Mouse (Mus musculus): ENCODE results near the gene Epdr1.
A peak's percentile ranks its signal among the peaks of the same experiment; 100 is the strongest.

Gene Epdr1

GRCm38 (mm10) chr13:19619216-19619927, at the start of gene Epdr1:
Epdr1 (minus strand) TSS chr13:19619927.
- DNase-seq (ENCODE audit: low read depth, low spot score), result peak; percentile 83

GRCm38 (mm10) chr13:19668355-19669140, 48.8 kb upstream of the Epdr1 start:
- no peak for DNase-seq (ENCODE audit: low read depth, low spot score)

GRCm38 (mm10) chr13:19652405-19652804, 32.7 kb upstream of the Epdr1 start:
- no peak for DNase-seq (ENCODE audit: low read depth, low spot score)

GRCm38 (mm10) chr13:19649824-19650223, 30.1 kb upstream of the Epdr1 start:
- DNase-seq (ENCODE audit: low read depth, low spot score), result no peak

GRCm38 (mm10) chr13:19644225-19644624, 24.5 kb upstream of the Epdr1 start:
- no peak for DNase-seq (ENCODE audit: low read depth, low spot score)

GRCm38 (mm10) chr13:19643519-19643918, 23.8 kb upstream of the Epdr1 start:
- no peak for DNase-seq (ENCODE audit: low read depth, low spot score)

- no peak for DNase-seq (ENCODE audit: low read depth, low spot score)
These were observed 20.6 kb upstream of the Epdr1 start for GRCm38 (mm10) chr13:19640203-19640851.

- DNase-seq (ENCODE audit: low read depth, low spot score), result peak; percentile 23
These were observed 16.4 kb upstream of the Epdr1 start for GRCm38 (mm10) chr13:19636131-19636530.

GRCm38 (mm10) chr13:19630768-19631709, 11.3 kb upstream of the Epdr1 start:
- DNase-seq (ENCODE audit: low read depth, low spot score), result no peak

- no peak for DNase-seq (ENCODE audit: low read depth, low spot score)
These were observed 6.7 kb upstream of the Epdr1 start for GRCm38 (mm10) chr13:19626473-19626872.

- DNase-seq (ENCODE audit: low read depth, low spot score), result no peak
These were observed 5.0 kb upstream of the Epdr1 start for GRCm38 (mm10) chr13:19624632-19625320.

- DNase-seq (ENCODE audit: low read depth, low spot score), result peak; percentile 31
These were observed 3.6 kb upstream of the Epdr1 start for GRCm38 (mm10) chr13:19623228-19623905.

- DNase-seq (ENCODE audit: low read depth, low spot score), result peak; percentile 48
These were observed 3.0 kb upstream of the Epdr1 start, which contains the start of gene Sfrp4 for GRCm38 (mm10) chr13:19622573-19623227. Sfrp4 (plus strand) TSS chr13:19623104.

- DNase-seq (ENCODE audit: low read depth, low spot score), result no peak
These were observed 899 bp downstream of the Epdr1 start for GRCm38 (mm10) chr13:19618841-19619215.

GRCm38 (mm10) chr13:19618081-19618480, 1.6 kb downstream of the Epdr1 start:
- DNase-seq (ENCODE audit: low read depth, low spot score), result no peak

- DNase-seq (ENCODE audit: low read depth, low spot score), result no peak
These were observed 5.4 kb downstream of the Epdr1 start for GRCm38 (mm10) chr13:19614311-19614710.

GRCm38 (mm10) chr13:19613426-19613825, 6.3 kb downstream of the Epdr1 start:
- DNase-seq (ENCODE audit: low read depth, low spot score), result no peak

GRCm38 (mm10) chr13:19612963-19613362, 6.8 kb downstream of the Epdr1 start:
- DNase-seq (ENCODE audit: low read depth, low spot score), result no peak

GRCm38 (mm10) chr13:19612348-19612747, 7.4 kb downstream of the Epdr1 start:
- peak; percentile 51 for DNase-seq (ENCODE audit: low read depth, low spot score)

GRCm38 (mm10) chr13:19608120-19608519, 11.6 kb downstream of the Epdr1 start:
- no peak for DNase-seq (ENCODE audit: low read depth, low spot score)

Measured in mesoderm, embryonic 11.5 days (tissue).